Mouse (Mus musculus) MEL (cell line): Measurements from ENCODE around the gene Ptcd2. TPM values are rescaled to one million over a fixed set of nuclear protein-coding genes. Genes with fewer than 3 reads are reported as not detected.

Experiments
- DNase-seq: peaks from one replicate; pipeline ENCODE4 v3.0.0; 2011; ENCODE audit warnings: low read depth, low spot score
- H3K27ac ChIP-seq: 2 replicates; pipeline ENCODE4 v1.5.1; 2012; ENCODE audit warnings: low read depth, mild to moderate bottlenecking, control low read depth, low read length, moderate library complexity; ENCODE audit not compliant: control insufficient read depth
- H3K27me3 ChIP-seq, 2 experiments: fragments of 150-350 bp in 1 of 2; sonication (generic) in 1 of 2; 2 replicates each; pipeline ENCODE4 v1.6.1; 2012; ENCODE audit warnings: low read length in 2 of 2, mild to moderate bottlenecking in 2 of 2, improper control_type of control experiment in 1 of 2, moderate library complexity in 1 of 2; ENCODE audit not compliant: insufficient read depth in 2 of 2, control insufficient read depth in 1 of 2
- H3K36me3 ChIP-seq, 2 experiments: 2 replicates each; pipeline ENCODE4 v1.6.1; 2012 to 2014; ENCODE audit warnings: low read length in 2 of 2, improper control_type of control experiment in 1 of 2, inconsistent platforms in 1 of 2, mild to moderate bottlenecking in 1 of 2; ENCODE audit not compliant: insufficient read depth in 2 of 2, control insufficient read depth in 1 of 2
- H3K4me1 ChIP-seq, 2 experiments: fragments of 150-350 bp in 1 of 2; sonication (generic) in 1 of 2; 2 replicates each; pipeline ENCODE4 v1.6.1; 2012; ENCODE audit warnings: low read length in 2 of 2, improper control_type of control experiment in 1 of 2, mild to moderate bottlenecking in 1 of 2; ENCODE audit not compliant: insufficient read depth in 2 of 2, control insufficient read depth in 1 of 2
- H3K4me3 ChIP-seq, 2 experiments: fragments of 150-350 bp in 1 of 2; sonication (generic) in 1 of 2; 2 replicates each; pipeline ENCODE4 v1.5.1; 2012; ENCODE audit warnings: low read depth in 2 of 2, low read length in 2 of 2, mild to moderate bottlenecking in 2 of 2, moderate library complexity in 2 of 2, control low read depth in 1 of 2, improper control_type of control experiment in 1 of 2; ENCODE audit not compliant: control insufficient read depth in 1 of 2, insufficient read depth in 1 of 2
- H3K79me2 ChIP-seq: 2 replicates; pipeline ENCODE4 v1.6.1; 2012; ENCODE audit warnings: mild to moderate bottlenecking, low read length, moderate library complexity; ENCODE audit not compliant: control insufficient read depth, poor library complexity, insufficient read depth
- H3K9ac ChIP-seq: 2 replicates; pipeline ENCODE4 v1.6.1; 2012; ENCODE audit warnings: low read depth, mild to moderate bottlenecking, control low read depth, low read length, moderate library complexity; ENCODE audit not compliant: control insufficient read depth, poor library complexity, severe bottlenecking
- H3K9me3 ChIP-seq: fragments of 150-350 bp; sonication (generic); replicated peaks from 2 replicates; pipeline ENCODE4 v1.6.1; 2012; ENCODE audit warnings: mild to moderate bottlenecking, low read length, improper control_type of control experiment, moderate library complexity; ENCODE audit not compliant: insufficient read depth
- CHD1 ChIP-seq: IDR thresholded peaks from 2 replicates; pipeline ENCODE4 v1.6.1; 2012; ENCODE audit warnings: low read depth, mild to moderate bottlenecking, inconsistent platforms, low read length, improper control_type of control experiment
- CHD2 ChIP-seq: IDR thresholded peaks from 2 replicates; pipeline ENCODE4 v1.6.1; 2011; ENCODE audit warnings: low read length, improper control_type of control experiment
- ETS1 ChIP-seq: IDR thresholded peaks from 2 replicates; pipeline ENCODE4 v1.6.1; 2012; ENCODE audit warnings: low read depth, mild to moderate bottlenecking, inconsistent platforms, low read length, improper control_type of control experiment, moderate library complexity
- GABPA ChIP-seq: IDR thresholded peaks from 2 replicates; pipeline ENCODE4 v1.6.1; 2012; ENCODE audit warnings: low read depth, mild to moderate bottlenecking, inconsistent platforms, low read length, improper control_type of control experiment, moderate library complexity
- GATA1 ChIP-seq: IDR thresholded peaks from 2 replicates; pipeline ENCODE4 v1.6.1; 2011; ENCODE audit warnings: low read depth, low read length, improper control_type of control experiment
- HCFC1 ChIP-seq: IDR thresholded peaks from 2 replicates; pipeline ENCODE4 v1.6.1; 2012; ENCODE audit warnings: low read depth, mild to moderate bottlenecking, inconsistent platforms, low read length, improper control_type of control experiment, moderate library complexity
- JUND ChIP-seq: IDR thresholded peaks from 2 replicates; pipeline ENCODE4 v1.6.1; 2011; ENCODE audit warnings: low read depth, mild to moderate bottlenecking, improper control_type of control experiment, low read length
- KAT2A ChIP-seq: conservative IDR thresholded peaks from 2 replicates; pipeline ENCODE4 v1.6.1; 2012; ENCODE audit warnings: low read depth, low read length, improper control_type of control experiment, inconsistent platforms
- MAZ ChIP-seq: IDR thresholded peaks from 2 replicates; pipeline ENCODE4 v1.6.1; 2012; ENCODE audit warnings: low read depth, mild to moderate bottlenecking, inconsistent platforms, low read length, improper control_type of control experiment
- MXI1 ChIP-seq: IDR thresholded peaks from 2 replicates; pipeline ENCODE4 v1.6.1; 2011; ENCODE audit warnings: mild to moderate bottlenecking, low read depth, low read length, improper control_type of control experiment
- MYB ChIP-seq: IDR thresholded peaks from 2 replicates; pipeline ENCODE4 v1.6.1; 2011; ENCODE audit warnings: mild to moderate bottlenecking, low read depth, low read length, improper control_type of control experiment
- MYC ChIP-seq: IDR thresholded peaks from 2 replicates; pipeline ENCODE4 v1.6.1; 2011; ENCODE audit warnings: low read depth, mild to moderate bottlenecking, low read length, improper control_type of control experiment, moderate library complexity
- NRF1 ChIP-seq: IDR thresholded peaks from 2 replicates; pipeline ENCODE4 v1.6.1; 2014; ENCODE audit warnings: low read depth, mild to moderate bottlenecking, inconsistent platforms, low read length, improper control_type of control experiment, moderate library complexity; ENCODE audit not compliant: poor library complexity, insufficient read depth, severe bottlenecking
- POLR2A ChIP-seq, 2 experiments: IDR thresholded peaks; 2 replicates each; pipeline ENCODE4 v1.6.1; 2011 to 2012; ENCODE audit warnings: low read length in 2 of 2, mild to moderate bottlenecking in 2 of 2, control low read depth in 1 of 2, improper control_type of control experiment in 1 of 2, low read depth in 1 of 2, moderate library complexity in 1 of 2; ENCODE audit not compliant: control insufficient read depth in 1 of 2, insufficient read depth in 1 of 2, poor library complexity in 1 of 2
- POLR2AphosphoS2 ChIP-seq: IDR thresholded peaks from 2 replicates; pipeline ENCODE4 v1.6.1; 2011; ENCODE audit warnings: low read length, improper control_type of control experiment
- POLR2AphosphoS5 ChIP-seq: IDR thresholded peaks from 2 replicates; pipeline ENCODE4 v1.6.1; 2012; ENCODE audit warnings: low read depth, borderline replicate concordance, mild to moderate bottlenecking, inconsistent platforms, low read length, moderate library complexity, mixed read lengths
- RAD21 ChIP-seq: IDR thresholded peaks from 2 replicates; pipeline ENCODE4 v1.6.1; 2011; ENCODE audit warnings: mild to moderate bottlenecking, low read depth, low read length, improper control_type of control experiment
- SMC3 ChIP-seq: IDR thresholded peaks from 2 replicates; pipeline ENCODE4 v1.6.1; 2011; ENCODE audit warnings: low read depth, low read length, improper control_type of control experiment
- TAL1 ChIP-seq: IDR thresholded peaks from 2 replicates; pipeline ENCODE4 v1.6.1; 2012; ENCODE audit warnings: mild to moderate bottlenecking, inconsistent platforms, low read length, moderate library complexity, mixed read lengths
- TBP ChIP-seq: IDR thresholded peaks from 2 replicates; pipeline ENCODE4 v1.8.0; 2011; ENCODE audit warnings: low read depth, low read length, improper control_type of control experiment
- TCF12 ChIP-seq: IDR thresholded peaks from 2 replicates; pipeline ENCODE4 v1.6.1; 2014; ENCODE audit warnings: low read depth, mild to moderate bottlenecking, inconsistent platforms, low read length, improper control_type of control experiment, moderate library complexity
- USF1 ChIP-seq: IDR thresholded peaks from 2 replicates; pipeline ENCODE4 v1.6.1; 2014; ENCODE audit warnings: low read depth, mild to moderate bottlenecking, inconsistent platforms, low read length, improper control_type of control experiment, moderate library complexity
- ZKSCAN1 ChIP-seq: IDR thresholded peaks from 2 replicates; pipeline ENCODE4 v1.6.1; 2012; ENCODE audit warnings: low read depth, mild to moderate bottlenecking, inconsistent platforms, low read length, improper control_type of control experiment, moderate library complexity
- ZMIZ1 ChIP-seq: IDR thresholded peaks from 2 replicates; pipeline ENCODE4 v1.6.1; 2012; ENCODE audit warnings: low read depth, mild to moderate bottlenecking, inconsistent platforms, low read length, improper control_type of control experiment, moderate library complexity
- ZNF384 ChIP-seq: IDR thresholded peaks from 2 replicates; pipeline ENCODE4 v1.6.1; 2012; ENCODE audit warnings: low read depth, mild to moderate bottlenecking, inconsistent platforms, low read length, improper control_type of control experiment
- polyA plus RNA-seq, 2 experiments: library from polyadenylated mRNA; stranded (reverse) in 1 of 2; unstranded in 1 of 2; fragments of >175 nt in 1 of 2; fragments of >200 nt in 1 of 2; gene quantifications; 2 replicates each; pipeline versions ENCODE4 v1.2.1 to v1.2.4; 2012; ENCODE audit warnings: low replicate concordance in 2 of 2, low read depth in 1 of 2; ENCODE audit not compliant: insufficient read length in 2 of 2, insufficient read depth in 1 of 2, missing spikeins in 1 of 2
- total RNA-seq: library from RNA; depleted of rRNA; stranded (reverse); fragments of 300-350 nt; gene quantifications from 2 replicates; pipeline ENCODE4 v1.2.3, GENCODE M21; 2012

Ptcd2 gene
- total and polyA plus RNA-seq, 3 experiments: 42.9 to 55.3 TPM; not detected in 1

DNA sequence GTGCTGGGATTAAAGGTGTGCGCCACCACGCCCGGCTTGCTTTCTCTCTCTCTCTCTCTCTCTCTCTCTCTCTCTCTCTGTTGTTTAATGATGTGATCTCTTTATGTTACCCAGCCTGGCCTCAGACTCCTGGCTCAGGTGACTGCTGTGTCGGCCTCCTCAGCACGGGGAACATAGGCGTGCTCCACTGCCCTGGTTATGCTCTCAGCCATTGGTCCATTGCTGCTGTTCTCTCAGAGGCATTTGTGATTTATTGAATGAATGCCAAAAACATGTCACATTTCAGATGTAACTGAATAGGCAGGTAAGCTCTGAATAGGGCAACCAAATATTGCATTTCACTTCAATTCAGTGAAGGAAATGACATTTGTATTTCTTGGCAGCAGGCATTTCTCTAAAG is 41.4 kb upstream of the Ptcd2 start:
- Histone ChIP-seq H3K4me1 (0 out of 4 replicates have a peak, but pooled peaks cover 0 to 3% of the 10 kb centered on the region in 2 experiments), H3K9me3 (no peaks in the 10 kb centered on the region), H3K79me2 (no peaks in the 10 kb centered on the region), H3K36me3 (peaks cover 0 to 5% of the 10 kb centered on the region in 2 experiments; a peak in 2 of 4 replicates), H3K4me3 (no peak overlapping the region), H3K27ac (no peak overlapping the region), H3K9ac (no peak overlapping the region), H3K27me3 (no peaks in the 10 kb centered on the region)
- TF ChIP-seq POLR2AphosphoS5: no peak
- TF ChIP-seq MYC: no peak
- TF ChIP-seq ETS1: no peak
- TF ChIP-seq GABPA: no peak
- TF ChIP-seq POLR2A (IDR thresholded peaks at IDR 0.05; ENCODE audit: control insufficient read depth in 1 of 2, insufficient read depth in 1 of 2, low read depth in 1 of 2, low read length in 2 of 2, poor library complexity in 1 of 2): no peak
- TF ChIP-seq TCF12: no peak
- TF ChIP-seq MAZ: no peak
- TF ChIP-seq CHD2: no peak
- no peak for TF ChIP-seq TAL1
- TF ChIP-seq MXI1: no peak
- TF ChIP-seq NRF1: no peak
- TF ChIP-seq CHD1: no peak
- TF ChIP-seq SMC3: no peak
- no peak for TF ChIP-seq ZNF384
- TF ChIP-seq GATA1: no peak
- no peak for TF ChIP-seq ZKSCAN1
- no peak for TF ChIP-seq RAD21
- no peak for DNase-seq

DNA sequence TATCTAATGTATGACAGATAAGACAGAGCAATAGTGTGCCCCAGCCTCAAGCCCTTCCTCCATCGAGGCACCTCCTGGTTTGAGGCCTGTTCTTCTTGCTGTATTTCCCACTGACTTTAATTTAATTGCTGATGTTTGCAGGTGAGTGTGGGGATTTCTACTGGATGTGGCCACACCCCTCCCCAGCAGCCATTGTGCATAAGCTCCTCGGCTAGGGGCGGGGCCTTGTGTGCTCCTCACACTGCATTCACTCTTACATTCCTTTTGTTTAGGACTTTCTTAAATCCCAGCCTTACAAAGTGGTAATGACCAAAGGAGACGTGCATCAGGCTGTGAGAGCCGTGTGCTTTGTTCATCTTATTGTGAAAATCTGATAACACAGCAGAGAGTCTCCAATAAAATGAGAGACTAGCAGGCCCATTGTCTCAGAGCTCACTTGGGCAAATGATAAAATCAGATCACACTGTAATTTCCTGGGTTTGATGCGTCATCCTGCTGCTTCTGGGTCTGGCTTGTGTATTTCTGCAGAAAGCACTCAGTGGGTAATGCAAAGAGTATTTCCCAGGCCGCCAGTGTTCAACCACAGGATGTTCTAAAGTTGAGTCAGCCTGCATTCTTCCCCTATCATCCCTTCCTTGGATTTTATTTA is 40.2 kb upstream of the Ptcd2 start:
- H3K4me1 ChIP-seq: 0 out of 4 replicates have a peak, but pooled peaks cover 0 to 3% of the 10 kb centered on the region in 2 experiments

More for the DNA sequence above, 40.2 kb upstream of the Ptcd2 start:
- H3K27me3 ChIP-seq: no peaks in the 10 kb centered on the region
- no peak overlapping the region for H3K9ac ChIP-seq
- H3K4me3 ChIP-seq: no peak overlapping the region
- H3K36me3 ChIP-seq: peaks cover 0 to 5% of the 10 kb centered on the region in 2 experiments; a peak in 2 of 4 replicates
- no peak overlapping the region for H3K27ac ChIP-seq
- H3K79me2 ChIP-seq: no peaks in the 10 kb centered on the region
- DNase-seq: no peak
- no peaks in the 10 kb centered on the region for H3K9me3 ChIP-seq
- TF ChIP-seq GATA1 (no peak), ETS1 (no peak), MYB (no peak), MYC (no peak), POLR2A (IDR thresholded peaks at IDR 0.05; ENCODE audit: control insufficient read depth in 1 of 2, insufficient read depth in 1 of 2, low read depth in 1 of 2, low read length in 2 of 2, poor library complexity in 1 of 2) (no peak), POLR2AphosphoS2 (no peak), KAT2A (no peak), TAL1 (no peak), CHD2 (no peak), USF1 (no peak), MAZ (no peak), TBP (no peak), JUND (no peak), ZMIZ1 (no peak), ZNF384 (no peak), HCFC1 (no peak)
